Mouse (Mus musculus) lung, embryonic 14.5 days (tissue): ENCODE measurements at regions not wholly inside any gene's neighbourhood (a gene's known extent, or its start where the extent isn't known, plus 50 kb on each side); places are given as distances from the start of the nearest gene placed in this dataset.

ENCODE experiments used
- ATAC-seq: fragments of 200-750 bp; cut with Nextera tagmentation; 2 replicates; pipeline ENCODE4 v1.8.0; 2017; ENCODE audit warnings: mild to moderate bottlenecking, moderate TSS enrichment, moderate library complexity; ENCODE audit not compliant: insufficient read depth
- DNase-seq: peaks from one replicate; pipeline ENCODE4 v3.0.0-alpha.2; 2015
- H3K27ac ChIP-seq: fragments of 300-500 bp; sonication (generic); 2 replicates; pipeline ENCODE4 v1.5.1; 2014; ENCODE audit warnings: low read depth, mild to moderate bottlenecking, moderate library complexity
- H3K27me3 ChIP-seq: fragments of 300-500 bp; sonication (generic); 2 replicates; pipeline ENCODE4 v1.6.1; 2014; ENCODE audit warnings: low read length, control low read depth; ENCODE audit not compliant: insufficient read depth
- H3K36me3 ChIP-seq: fragments of 300-500 bp; sonication (generic); 2 replicates; pipeline ENCODE4 v1.6.1; 2014; ENCODE audit warnings: control low read depth; ENCODE audit not compliant: insufficient read depth
- H3K4me1 ChIP-seq: fragments of 300-500 bp; sonication (generic); 2 replicates; pipeline ENCODE4 v1.6.1; 2014; ENCODE audit warnings: antibody characterized with exemption, control low read depth; ENCODE audit not compliant: insufficient read depth
- H3K4me2 ChIP-seq: fragments of 300-500 bp; sonication (generic); 2 replicates; pipeline ENCODE4 v1.6.1; 2014; ENCODE audit warnings: mild to moderate bottlenecking
- H3K4me3 ChIP-seq: fragments of 300-500 bp; sonication (generic); 2 replicates; pipeline ENCODE4 v1.5.1; 2014; ENCODE audit warnings: low read depth, low read length
- H3K9ac ChIP-seq: fragments of 300-500 bp; sonication (generic); 2 replicates; pipeline ENCODE4 v1.6.1; 2014
- H3K9me3 ChIP-seq: fragments of 300-500 bp; sonication (generic); 2 replicates; pipeline ENCODE4 v1.6.1; 2016; ENCODE audit warnings: low read depth, low read length, control low read depth
- CTCF ChIP-seq: IDR thresholded peaks from 2 replicates; pipeline ENCODE4 v1.5.1; 2016; ENCODE audit warnings: antibody characterized with exemption, low read depth
- WGBS: fragments of 180-500 bp; shearing (Covaris S2); extraction: QIAGEN DNeasy Blood & Tissue Kit; methylation state at CpG from one replicate; pipeline ENCODE4 v1.1.7; 2014; 5-methylcytosine and 5-hydroxymethylcytosine counted together

- H3K9ac ChIP-seq: no peak overlapping the region
- no peak for TF ChIP-seq CTCF
- H3K4me1 ChIP-seq: no peaks in the 10 kb centered on the region
- ATAC-seq: peak; percentile 58; the same call in 1 of the 2 replicates
- no peaks in the 10 kb centered on the region for H3K27me3 ChIP-seq
- no peak overlapping the region for H3K4me3 ChIP-seq
- no peak overlapping the region for H3K4me2 ChIP-seq
- no peaks in the 10 kb centered on the region for H3K36me3 ChIP-seq
- no peak overlapping the region for H3K27ac ChIP-seq
- DNase-seq: peak; percentile 82
- WGBS: 60% methylated on average over 2 of the region's 2 CpGs
- no peaks in the 10 kb centered on the region for H3K9me3 ChIP-seq
Observed at GRCm38 (mm10) chr10:96925771-96926170, 309.0 kb downstream of the Btg1 start.

GRCm38 (mm10) chr10:96934661-96935060, 317.9 kb downstream of the Btg1 start:
- no peak overlapping the region for H3K9ac ChIP-seq
- DNase-seq (peak; percentile 78), ATAC-seq (no peak)
- 63% methylated on average over 4 of the region's 4 CpGs for WGBS
- no peak overlapping the region for H3K27ac ChIP-seq
- peak; percentile 81 for TF ChIP-seq CTCF
- H3K9me3 ChIP-seq: no peaks in the 10 kb centered on the region
- H3K4me1 ChIP-seq: no peaks in the 10 kb centered on the region
- no peaks in the 10 kb centered on the region for H3K36me3 ChIP-seq
- no peak overlapping the region for H3K4me2 ChIP-seq
- no peaks in the 10 kb centered on the region for H3K27me3 ChIP-seq
- H3K4me3 ChIP-seq: no peak overlapping the region

GRCm38 (mm10) chr10:96940887-96941518, 324.2 kb downstream of the Btg1 start:
- H3K4me2 ChIP-seq: no peak overlapping the region
- TF ChIP-seq CTCF: no peak
- no peak overlapping the region for H3K9ac ChIP-seq
- ATAC-seq (no peak), DNase-seq (no peak)
- H3K36me3 ChIP-seq: no peaks in the 10 kb centered on the region
- H3K4me1 ChIP-seq: no peaks in the 10 kb centered on the region
- H3K27me3 ChIP-seq: no peaks in the 10 kb centered on the region
- no peak overlapping the region for H3K4me3 ChIP-seq
- H3K9me3 ChIP-seq: no peaks in the 10 kb centered on the region
- WGBS: 87% methylated on average over 6 of the region's 6 CpGs
- no peak overlapping the region for H3K27ac ChIP-seq

- no peak for TF ChIP-seq CTCF
- DNase-seq: no peak
- Histone ChIP-seq H3K9ac (no peak overlapping the region), H3K27me3 (no peaks in the 10 kb centered on the region), H3K4me1 (no peaks in the 10 kb centered on the region; the same call in 1 of the 2 replicates), H3K36me3 (no peaks in the 10 kb centered on the region), H3K27ac (no peak overlapping the region), H3K4me2 (no peak overlapping the region), H3K9me3 (no peaks in the 10 kb centered on the region), H3K4me3 (no peak overlapping the region)
- WGBS: 91% methylated on average over 7 of the region's 7 CpGs
- no peak for ATAC-seq
Observed at GRCm38 (mm10) chr10:96944229-96944628, 327.4 kb downstream of the Btg1 start.

GRCm38 (mm10) chr10:96947971-96948370, 331.2 kb downstream of the Btg1 start:
- Histone ChIP-seq H3K9me3 (no peaks in the 10 kb centered on the region), H3K4me1 (no peaks in the 10 kb centered on the region; the same call in 1 of the 2 replicates), H3K27me3 (no peaks in the 10 kb centered on the region), H3K27ac (no peak overlapping the region), H3K36me3 (no peaks in the 10 kb centered on the region), H3K9ac (no peak overlapping the region), H3K4me3 (no peak overlapping the region), H3K4me2 (no peak overlapping the region)
- ATAC-seq (no peak), DNase-seq (no peak)
- WGBS: 85% methylated on average over 3 of the region's 3 CpGs
- no peak for TF ChIP-seq CTCF

GRCm38 (mm10) chr10:96948871-96949270, 332.1 kb downstream of the Btg1 start:
- no peak overlapping the region for H3K4me3 ChIP-seq
- ATAC-seq: no peak
- no peak for TF ChIP-seq CTCF
- H3K4me1 ChIP-seq: no peaks in the 10 kb centered on the region; the same call in 1 of the 2 replicates
- 19% methylated on average over 2 of the region's 2 CpGs for WGBS
- no peak overlapping the region for H3K9ac ChIP-seq
- no peaks in the 10 kb centered on the region for H3K36me3 ChIP-seq
- no peaks in the 10 kb centered on the region for H3K27me3 ChIP-seq
- H3K4me2 ChIP-seq: no peak overlapping the region
- peak overlapping the region; percentile 46; the same call in 1 of the 2 replicates for H3K27ac ChIP-seq
- peak; percentile 82 for DNase-seq
- H3K9me3 ChIP-seq: no peaks in the 10 kb centered on the region

GRCm38 (mm10) chr10:96955036-96955775, 338.4 kb downstream of the Btg1 start:
- 34% methylated on average over 12 of the region's 12 CpGs for WGBS
- Histone ChIP-seq H3K27me3 (no peaks in the 10 kb centered on the region), H3K36me3 (no peaks in the 10 kb centered on the region), H3K4me3 (no peak overlapping the region), H3K4me1 (no peaks in the 10 kb centered on the region), H3K27ac (no peak overlapping the region), H3K9ac (0 out of 2 replicates have a peak overlapping the region, but pooled peaks have one; percentile 6), H3K4me2 (peak overlapping the region; percentile 47), H3K9me3 (no peaks in the 10 kb centered on the region)
- TF ChIP-seq CTCF: no peak
- no peak; the same call in 1 of the 2 replicates for ATAC-seq
- DNase-seq: peak; percentile 24
